Mouse (Mus musculus): ENCODE measurements at regions not wholly inside any gene's neighbourhood (a gene's known extent, or its start where the extent isn't known, plus 50 kb on each side); places are given as distances from the start of the nearest gene placed in this dataset.
A peak's percentile ranks its signal among the peaks of the same experiment; 100 is the strongest.
"Not testable (repeated sequence)": the region's sequence is repeated elsewhere in the genome, so short reads cannot be mapped to it uniquely, and the experiment has no call there.

DNA sequence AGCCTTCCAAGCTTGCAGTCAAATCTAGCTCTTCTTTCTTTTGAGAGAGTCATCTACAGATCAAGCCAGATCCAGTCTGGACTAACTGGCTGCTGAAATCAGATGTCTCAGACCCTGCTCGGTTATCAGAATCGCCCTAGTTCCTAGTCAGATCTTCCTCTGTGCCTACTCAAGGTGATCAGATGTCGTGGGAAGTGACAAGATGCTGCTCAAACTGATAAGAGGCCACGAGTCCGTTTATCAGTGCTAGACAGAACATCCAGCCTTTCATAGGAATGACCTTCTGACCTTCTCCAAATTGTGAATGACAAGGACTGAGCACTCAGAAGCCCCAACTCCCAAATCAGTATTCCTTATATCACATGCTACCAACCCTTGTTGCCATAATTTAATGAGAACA, 113.3 kb upstream of the Dlg1 start:
- no peak for DNase-seq (ENCODE audit: low spot score)
- Histone ChIP-seq H3K36me3 (ENCODE audit: control insufficient read depth, insufficient read depth, low read length) (no peaks in the 10 kb centered on the region), H3K9me3 (ENCODE audit: control insufficient read depth, low read length) (no peaks in the 10 kb centered on the region), H3K27me3 (ENCODE audit: control insufficient read depth, insufficient read depth, low read length) (no peaks in the 10 kb centered on the region), H3K27ac (ENCODE audit: low read depth, low read length) (no peak overlapping the region), H3K4me1 (ENCODE audit: control insufficient read depth, insufficient read depth, low read length) (peaks cover 14% of the 10 kb centered on the region), H3K4me3 (ENCODE audit: low read depth, low read length) (no peak overlapping the region), H3K9ac (ENCODE audit: low read length) (no peak overlapping the region), H3K4me2 (ENCODE audit: low read depth) (no peak overlapping the region)
- ATAC-seq (ENCODE audit: insufficient read depth, low FRiP score, low TSS enrichment): no peak
- 87% methylated on average over 5 of the region's 5 CpGs for WGBS

DNA sequence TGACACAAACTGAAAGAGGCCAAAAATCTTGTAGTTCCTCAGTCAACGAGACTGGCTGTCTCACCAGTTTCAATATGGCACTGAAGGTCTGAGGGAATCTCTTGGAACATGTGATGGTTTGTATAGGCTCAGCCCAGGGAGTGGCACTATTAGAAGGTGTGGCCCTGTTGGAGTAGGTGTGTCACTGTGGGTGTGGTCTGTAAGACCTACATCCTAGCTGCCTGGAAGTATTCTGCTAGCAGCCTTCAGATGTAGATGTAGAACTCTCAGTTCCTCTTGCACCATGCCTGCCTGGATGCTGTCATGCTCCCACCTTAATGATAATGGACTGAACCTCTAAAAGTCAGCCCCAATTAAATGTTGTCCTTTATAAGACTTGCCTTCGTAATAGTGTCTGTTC, 112.7 kb upstream of the Dlg1 start:
- ATAC-seq (ENCODE audit: insufficient read depth, low FRiP score, low TSS enrichment); H3K27ac ChIP-seq (ENCODE audit: low read depth, low read length); H3K27me3 ChIP-seq (ENCODE audit: control insufficient read depth, insufficient read depth, low read length); H3K36me3 ChIP-seq (ENCODE audit: control insufficient read depth, insufficient read depth, low read length); H3K4me3 ChIP-seq (ENCODE audit: low read depth, low read length); DNase-seq (ENCODE audit: low spot score); H3K9ac ChIP-seq (ENCODE audit: low read length); H3K4me2 ChIP-seq (ENCODE audit: low read depth); H3K9me3 ChIP-seq (ENCODE audit: control insufficient read depth, low read length): not testable (repeated sequence)
- peaks cover 14% of the 10 kb centered on the region for H3K4me1 ChIP-seq (ENCODE audit: control insufficient read depth, insufficient read depth, low read length)
- WGBS: 91% methylated on average over 2 of the region's 2 CpGs

DNA sequence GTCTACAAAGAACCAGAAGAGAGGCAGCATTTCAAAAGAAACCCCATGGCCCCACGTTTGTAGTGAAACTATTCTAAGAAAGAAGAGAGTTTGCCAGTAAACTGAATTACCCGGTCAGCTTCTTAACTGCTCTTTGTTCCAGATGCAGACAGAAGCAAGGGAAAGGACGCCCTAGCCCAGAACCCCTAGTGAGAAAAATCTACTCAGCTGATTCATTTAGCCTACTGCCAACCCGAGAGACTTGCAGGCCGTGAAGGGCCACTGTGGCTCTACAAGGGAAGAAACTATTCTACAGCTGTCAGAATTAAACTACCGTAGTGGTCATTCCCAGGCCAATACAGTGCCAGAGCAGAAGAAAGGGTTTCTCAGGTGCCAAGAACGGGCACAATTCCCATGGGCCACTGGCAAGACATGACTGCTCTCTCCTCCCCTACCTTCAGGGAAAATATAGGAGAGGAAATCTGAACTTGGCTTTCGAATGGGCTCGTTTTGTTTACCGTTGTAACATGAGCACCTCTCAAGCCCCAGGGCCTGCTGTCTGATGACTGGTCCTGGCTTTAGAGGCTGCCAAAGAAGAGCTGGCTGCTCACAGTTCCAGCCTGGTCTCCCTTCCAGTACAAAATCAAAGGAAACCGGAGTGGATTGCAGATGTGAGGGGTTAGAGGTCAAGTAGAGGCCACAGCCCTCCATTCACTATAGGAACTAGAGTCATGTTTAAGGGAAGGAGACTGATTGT, 111.7 kb upstream of the Dlg1 start:
- DNase-seq (ENCODE audit: low spot score): peak; percentile 42
- peak overlapping the region; percentile 18; the same call in 1 of the 2 replicates for H3K9ac ChIP-seq (ENCODE audit: low read length)
- H3K4me3 ChIP-seq (ENCODE audit: low read depth, low read length): no peak overlapping the region
- WGBS: 15% methylated on average over 11 of the region's 11 CpGs
- H3K27me3 ChIP-seq (ENCODE audit: control insufficient read depth, insufficient read depth, low read length): no peaks in the 10 kb centered on the region
- H3K4me2 ChIP-seq (ENCODE audit: low read depth): no peak overlapping the region
- H3K9me3 ChIP-seq (ENCODE audit: control insufficient read depth, low read length): no peaks in the 10 kb centered on the region
- H3K36me3 ChIP-seq (ENCODE audit: control insufficient read depth, insufficient read depth, low read length): no peaks in the 10 kb centered on the region
- H3K4me1 ChIP-seq (ENCODE audit: control insufficient read depth, insufficient read depth, low read length): peaks cover 6% of the 10 kb centered on the region
- no peak for ATAC-seq (ENCODE audit: insufficient read depth, low FRiP score, low TSS enrichment)
- H3K27ac ChIP-seq (ENCODE audit: low read depth, low read length): 0 out of 2 replicates have a peak overlapping the region, but pooled peaks have one; percentile 39

DNA sequence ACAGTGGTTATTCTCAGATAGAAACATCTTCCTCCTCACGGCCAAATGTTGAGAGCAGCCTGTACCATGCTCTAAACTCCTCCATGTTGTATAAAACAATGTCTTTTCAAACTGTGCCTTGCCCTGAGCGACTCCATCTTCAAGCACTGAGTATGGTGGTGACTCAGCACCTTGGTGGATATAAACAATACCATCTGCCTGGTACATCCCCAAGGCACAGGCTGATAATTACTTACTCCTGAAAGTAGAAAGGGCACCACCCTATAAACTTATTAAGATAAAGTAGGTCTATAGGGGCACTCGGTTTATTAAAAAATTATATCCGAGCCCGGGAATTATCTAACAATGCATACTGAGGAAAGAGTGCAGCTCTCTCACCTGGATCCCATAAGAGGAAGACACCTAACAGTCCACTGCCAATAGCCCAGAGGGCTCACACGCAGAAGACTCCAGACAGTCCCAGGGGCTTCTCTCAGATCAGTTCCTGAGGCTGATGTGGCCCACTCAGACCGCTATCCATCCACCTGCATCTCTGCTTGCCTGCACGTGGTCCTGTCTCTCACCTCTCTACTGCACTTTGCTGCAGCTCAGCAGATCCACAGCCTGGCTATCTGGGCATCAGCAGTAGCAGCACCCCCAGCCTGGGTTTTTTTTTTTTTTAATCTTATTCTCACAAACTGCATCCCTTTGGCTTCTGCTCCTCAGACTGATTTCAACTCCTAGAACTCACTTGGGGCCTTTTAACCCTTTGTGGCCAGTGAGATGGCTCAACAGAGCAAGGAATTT, 109.7 kb upstream of the Dlg1 start:
- WGBS: 82% methylated on average over 8 of the region's 8 CpGs
- no peak overlapping the region for H3K4me3 ChIP-seq (ENCODE audit: low read depth, low read length)
- H3K27me3 ChIP-seq (ENCODE audit: control insufficient read depth, insufficient read depth, low read length): no peaks in the 10 kb centered on the region
- peaks cover 6% of the 10 kb centered on the region for H3K4me1 ChIP-seq (ENCODE audit: control insufficient read depth, insufficient read depth, low read length)
- no peak overlapping the region for H3K9ac ChIP-seq (ENCODE audit: low read length)
- ATAC-seq (ENCODE audit: insufficient read depth, low FRiP score, low TSS enrichment) (no peak), DNase-seq (ENCODE audit: low spot score) (no peak)
- no peaks in the 10 kb centered on the region for H3K9me3 ChIP-seq (ENCODE audit: control insufficient read depth, low read length)
- no peak overlapping the region for H3K27ac ChIP-seq (ENCODE audit: low read depth, low read length)
- H3K4me2 ChIP-seq (ENCODE audit: low read depth): no peak overlapping the region
- H3K36me3 ChIP-seq (ENCODE audit: control insufficient read depth, insufficient read depth, low read length): no peaks in the 10 kb centered on the region

DNA sequence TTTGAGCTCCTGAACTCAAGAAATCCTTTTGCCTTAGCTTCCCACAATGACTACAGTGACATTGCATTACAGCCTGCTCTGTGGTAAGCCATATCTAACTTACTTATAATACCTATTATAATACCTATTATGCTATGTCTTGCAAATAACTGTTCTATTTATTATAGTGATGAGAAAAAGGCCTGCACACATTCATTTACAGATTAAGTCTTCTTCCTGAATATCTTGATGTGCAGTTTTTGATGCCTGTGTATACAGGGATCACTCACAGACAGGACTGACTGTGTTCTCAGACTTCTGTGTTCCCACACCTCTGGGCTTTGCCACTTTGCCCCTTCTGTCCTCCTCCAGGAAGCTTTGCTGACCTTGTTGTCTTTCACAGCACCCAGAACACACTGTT, 102.8 kb upstream of the Dlg1 start:
- Histone ChIP-seq H3K4me2 (ENCODE audit: low read depth) (no peak overlapping the region), H3K27me3 (ENCODE audit: control insufficient read depth, insufficient read depth, low read length) (no peaks in the 10 kb centered on the region), H3K4me3 (ENCODE audit: low read depth, low read length) (no peak overlapping the region), H3K4me1 (ENCODE audit: control insufficient read depth, insufficient read depth, low read length) (no peaks in the 10 kb centered on the region), H3K27ac (ENCODE audit: low read depth, low read length) (no peak overlapping the region), H3K36me3 (ENCODE audit: control insufficient read depth, insufficient read depth, low read length) (no peaks in the 10 kb centered on the region), H3K9ac (ENCODE audit: low read length) (no peak overlapping the region), H3K9me3 (ENCODE audit: control insufficient read depth, low read length) (no peaks in the 10 kb centered on the region)
- DNase-seq (ENCODE audit: low spot score) (no peak), ATAC-seq (ENCODE audit: insufficient read depth, low FRiP score, low TSS enrichment) (no peak)

DNA sequence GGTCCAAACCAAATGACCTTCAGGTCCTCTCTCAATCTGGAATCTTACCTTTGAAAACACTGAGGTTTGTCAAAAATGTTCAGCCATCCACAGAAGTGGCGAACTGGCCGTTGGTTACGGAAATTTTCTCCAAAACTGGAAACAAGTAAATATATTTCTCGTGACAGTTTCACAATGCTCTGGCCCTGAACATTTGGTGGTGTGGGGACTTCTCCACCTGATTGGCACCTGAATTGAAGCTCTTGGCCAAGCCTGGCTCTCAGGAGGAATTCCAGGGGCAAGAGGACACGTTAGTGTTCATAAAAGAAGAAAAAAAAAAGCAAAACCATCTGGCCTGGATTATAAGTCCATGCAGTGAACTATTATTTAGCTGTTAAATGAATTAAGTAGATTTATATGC, 98.3 kb upstream of the Dlg1 start:
- Histone ChIP-seq H3K4me1 (ENCODE audit: control insufficient read depth, insufficient read depth, low read length) (no peaks in the 10 kb centered on the region), H3K27me3 (ENCODE audit: control insufficient read depth, insufficient read depth, low read length) (no peaks in the 10 kb centered on the region), H3K27ac (ENCODE audit: low read depth, low read length) (no peak overlapping the region), H3K9ac (ENCODE audit: low read length) (no peak overlapping the region), H3K4me2 (ENCODE audit: low read depth) (no peak overlapping the region), H3K36me3 (ENCODE audit: control insufficient read depth, insufficient read depth, low read length) (no peaks in the 10 kb centered on the region), H3K4me3 (ENCODE audit: low read depth, low read length) (no peak overlapping the region), H3K9me3 (ENCODE audit: control insufficient read depth, low read length) (no peaks in the 10 kb centered on the region)
- no peak for DNase-seq (ENCODE audit: low spot score)
- no peak for ATAC-seq (ENCODE audit: insufficient read depth, low FRiP score, low TSS enrichment)
- 86% methylated on average over 5 of the region's 5 CpGs for WGBS

DNA sequence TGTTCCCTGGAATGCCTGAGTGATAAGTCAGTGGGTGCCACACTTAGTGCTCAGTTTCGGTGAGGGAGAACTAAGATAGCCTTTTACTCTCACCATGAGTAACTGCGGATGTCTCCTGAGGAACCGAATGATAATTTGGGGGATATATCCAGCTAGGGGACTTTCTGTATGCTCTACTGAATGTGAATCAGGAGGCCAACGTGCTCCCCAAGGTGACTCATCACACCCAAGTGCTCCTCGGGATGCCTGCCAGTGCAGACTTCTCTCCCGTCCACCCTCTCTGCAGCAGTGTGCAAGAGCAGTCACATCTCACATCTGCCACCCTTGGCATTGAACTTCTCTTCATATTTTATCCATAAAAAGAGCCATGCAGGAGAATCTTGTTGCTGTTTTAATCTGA, 94.9 kb upstream of the Dlg1 start:
- Histone ChIP-seq H3K27ac (ENCODE audit: low read depth, low read length) (no peak overlapping the region), H3K36me3 (ENCODE audit: control insufficient read depth, insufficient read depth, low read length) (no peaks in the 10 kb centered on the region), H3K4me3 (ENCODE audit: low read depth, low read length) (no peak overlapping the region), H3K4me1 (ENCODE audit: control insufficient read depth, insufficient read depth, low read length) (no peaks in the 10 kb centered on the region), H3K27me3 (ENCODE audit: control insufficient read depth, insufficient read depth, low read length) (no peaks in the 10 kb centered on the region), H3K9ac (ENCODE audit: low read length) (no peak overlapping the region), H3K9me3 (ENCODE audit: control insufficient read depth, low read length) (no peaks in the 10 kb centered on the region), H3K4me2 (ENCODE audit: low read depth) (no peak overlapping the region)
- 92% methylated on average over 6 of the region's 6 CpGs for WGBS
- no peak for DNase-seq (ENCODE audit: low spot score)
- ATAC-seq (ENCODE audit: insufficient read depth, low FRiP score, low TSS enrichment): no peak

DNA sequence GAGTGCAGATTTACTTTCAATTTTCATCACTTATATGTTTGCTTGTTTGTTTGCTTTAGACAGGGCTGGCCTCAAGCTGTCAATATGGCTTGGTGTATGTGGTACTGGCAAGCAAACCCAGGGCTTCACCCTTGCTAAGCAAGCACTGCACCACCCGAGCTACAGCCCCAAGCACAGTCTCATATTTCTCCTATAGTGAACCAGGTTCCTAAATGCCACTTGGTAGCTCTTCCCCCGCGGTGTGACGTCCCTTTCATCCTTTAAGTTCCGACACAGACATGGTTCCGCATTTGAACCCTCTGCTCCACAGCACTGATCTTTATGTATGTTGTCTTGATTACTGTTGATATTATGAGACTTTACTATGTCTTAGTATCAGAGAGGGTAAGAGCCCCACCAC, 93.4 kb upstream of the Dlg1 start:
- no peak for DNase-seq (ENCODE audit: low spot score)
- H3K4me3 ChIP-seq (ENCODE audit: low read depth, low read length): no peak overlapping the region
- no peaks in the 10 kb centered on the region for H3K4me1 ChIP-seq (ENCODE audit: control insufficient read depth, insufficient read depth, low read length)
- 74% methylated on average over 6 of the region's 6 CpGs for WGBS
- H3K9ac ChIP-seq (ENCODE audit: low read length): no peak overlapping the region
- no peaks in the 10 kb centered on the region for H3K27me3 ChIP-seq (ENCODE audit: control insufficient read depth, insufficient read depth, low read length)
- no peak overlapping the region for H3K4me2 ChIP-seq (ENCODE audit: low read depth)
- no peak overlapping the region for H3K27ac ChIP-seq (ENCODE audit: low read depth, low read length)
- no peaks in the 10 kb centered on the region for H3K36me3 ChIP-seq (ENCODE audit: control insufficient read depth, insufficient read depth, low read length)
- H3K9me3 ChIP-seq (ENCODE audit: control insufficient read depth, low read length): no peaks in the 10 kb centered on the region
- ATAC-seq (ENCODE audit: insufficient read depth, low FRiP score, low TSS enrichment): no peak

Data from neural tube, embryonic 11.5 days (tissue).